Mouse (Mus musculus): ENCODE measurements around the gene Cttnbp2nl.

Gene Cttnbp2nl

GRCm38 (mm10) chr3:105058627-105059513 is 5.9 kb upstream of the Cttnbp2nl start:
- peak; percentile 85 for DNase-seq (ENCODE audit: inconsistent ontology term)

DNA sequence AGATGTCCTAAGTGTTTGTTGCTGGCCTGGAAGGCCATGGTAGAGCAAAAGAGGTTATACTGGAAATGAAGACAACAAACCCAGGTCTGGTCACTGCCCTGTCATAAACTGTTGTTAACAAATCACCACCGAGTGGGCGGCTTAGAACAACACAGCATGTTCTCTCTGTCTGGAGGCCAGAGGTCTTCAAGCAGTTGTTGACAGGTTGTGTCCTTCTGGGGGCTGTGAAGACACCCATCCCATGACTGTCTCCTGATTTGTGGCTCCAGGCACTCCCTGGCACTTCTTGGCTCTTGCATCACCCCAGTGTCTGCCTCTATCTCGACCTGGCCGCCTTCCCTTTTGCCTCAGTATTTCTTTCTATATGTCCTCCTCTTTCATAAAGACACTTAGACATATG is 2.7 kb upstream of the Cttnbp2nl start:
- peak; percentile 27 for DNase-seq (ENCODE audit: inconsistent ontology term)

GRCm38 (mm10) chr3:105054952-105055351 is 2.0 kb upstream of the Cttnbp2nl start:
- DNase-seq (ENCODE audit: inconsistent ontology term): peak; percentile 95

GRCm38 (mm10) chr3:105053698-105054001 is 704 bp upstream of the Cttnbp2nl start:
- no peak for DNase-seq (ENCODE audit: inconsistent ontology term)

GRCm38 (mm10) chr3:105052171-105052936 is 592 bp downstream of the Cttnbp2nl start:
- DNase-seq (ENCODE audit: inconsistent ontology term): peak; percentile 25

DNA sequence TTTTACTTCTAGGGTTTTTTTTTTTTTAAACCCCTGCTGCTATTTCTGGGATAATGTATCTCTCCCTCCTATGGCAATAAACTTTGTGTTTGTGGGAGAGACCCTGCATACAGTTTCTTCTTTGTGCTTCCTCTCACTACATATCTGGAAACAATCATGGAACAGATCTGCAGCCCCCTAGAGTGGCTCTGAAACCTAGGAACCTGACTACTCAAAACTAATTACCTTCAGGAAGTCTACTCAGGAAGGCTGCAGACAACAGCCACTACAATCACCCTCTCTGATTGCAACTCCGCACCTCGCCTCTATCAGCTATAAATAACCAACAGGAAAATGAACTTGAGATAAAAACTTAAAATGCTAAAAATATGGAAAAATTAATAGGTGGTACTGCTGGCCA is 1.8 kb downstream of the Cttnbp2nl start:
- DNase-seq (ENCODE audit: inconsistent ontology term): no peak

- DNase-seq (ENCODE audit: inconsistent ontology term): no peak
These were observed 3.1 kb downstream of the Cttnbp2nl start for GRCm38 (mm10) chr3:105049848-105050247.

DNA sequence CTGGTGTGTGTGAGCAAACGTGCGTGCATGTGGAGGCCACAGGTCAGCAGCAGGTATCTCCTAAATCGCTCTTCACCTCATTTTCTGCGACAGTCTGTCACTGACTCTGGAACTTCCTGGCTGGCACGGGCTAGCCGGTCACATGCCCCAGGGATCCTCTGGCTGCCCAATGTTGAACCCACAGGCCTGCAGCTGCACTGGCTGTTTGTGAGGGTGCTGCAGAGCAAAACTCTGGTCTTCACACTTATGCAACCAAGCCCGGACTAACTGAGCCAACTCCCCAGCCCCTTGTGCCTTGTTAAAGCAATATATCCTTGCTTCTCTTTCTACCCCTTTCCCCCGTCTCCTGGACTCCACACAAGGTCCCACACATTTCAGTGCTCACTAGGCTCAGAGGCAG is 5.3 kb downstream of the Cttnbp2nl start:
- peak; percentile 62 for DNase-seq (ENCODE audit: inconsistent ontology term)

GRCm38 (mm10) chr3:105046870-105047269 is 6.1 kb downstream of the Cttnbp2nl start:
- no peak for DNase-seq (ENCODE audit: inconsistent ontology term)

DNA sequence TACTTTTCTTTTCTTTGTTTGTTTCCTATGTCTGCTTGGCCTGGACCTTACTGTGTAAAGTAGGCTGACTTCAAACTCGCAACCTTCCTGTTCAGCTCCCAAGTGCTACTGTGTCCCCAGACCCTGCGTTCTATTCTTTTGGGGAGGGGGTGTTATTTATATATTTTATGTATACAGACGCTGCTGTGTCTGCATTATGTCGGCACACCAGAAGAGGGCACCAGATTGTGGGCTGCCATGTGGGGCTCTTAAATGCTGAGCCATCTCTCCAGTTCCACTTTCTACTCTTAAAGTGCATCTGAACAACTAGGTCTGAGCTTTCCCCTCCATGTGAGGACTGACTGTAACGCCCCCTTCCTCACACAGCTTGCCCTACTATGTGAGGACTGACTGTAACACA is 9.2 kb downstream of the Cttnbp2nl start:
- no peak for DNase-seq (ENCODE audit: inconsistent ontology term)

- DNase-seq (ENCODE audit: inconsistent ontology term): no peak
These were observed 11.8 kb downstream of the Cttnbp2nl start for GRCm38 (mm10) chr3:105040983-105041625.

DNA sequence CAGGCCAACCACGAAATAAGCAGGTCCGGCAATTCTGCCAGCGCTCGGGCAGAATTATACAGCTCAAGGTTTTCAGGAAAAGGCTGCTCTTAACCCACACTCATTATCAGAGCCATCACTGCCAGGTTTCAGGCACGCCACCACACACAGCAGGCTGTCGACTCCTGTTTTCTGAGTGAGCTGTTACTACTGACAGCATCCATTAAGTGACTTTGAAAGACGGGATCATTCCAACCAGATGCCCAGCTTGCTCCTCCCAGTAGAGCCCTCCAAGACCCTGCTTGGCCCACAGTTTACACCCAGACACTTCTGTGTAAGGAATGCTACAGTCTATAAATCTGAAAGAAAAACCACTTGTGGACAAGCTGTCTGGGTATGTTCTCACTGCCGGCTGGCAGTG is 12.9 kb downstream of the Cttnbp2nl start:
- DNase-seq (ENCODE audit: inconsistent ontology term): peak; percentile 81

GRCm38 (mm10) chr3:105037240-105037770 is 15.6 kb downstream of the Cttnbp2nl start:
- no peak for DNase-seq (ENCODE audit: inconsistent ontology term)

- no peak for DNase-seq (ENCODE audit: inconsistent ontology term)
These were observed 16.6 kb downstream of the Cttnbp2nl start for GRCm38 (mm10) chr3:105036281-105036847.

DNA sequence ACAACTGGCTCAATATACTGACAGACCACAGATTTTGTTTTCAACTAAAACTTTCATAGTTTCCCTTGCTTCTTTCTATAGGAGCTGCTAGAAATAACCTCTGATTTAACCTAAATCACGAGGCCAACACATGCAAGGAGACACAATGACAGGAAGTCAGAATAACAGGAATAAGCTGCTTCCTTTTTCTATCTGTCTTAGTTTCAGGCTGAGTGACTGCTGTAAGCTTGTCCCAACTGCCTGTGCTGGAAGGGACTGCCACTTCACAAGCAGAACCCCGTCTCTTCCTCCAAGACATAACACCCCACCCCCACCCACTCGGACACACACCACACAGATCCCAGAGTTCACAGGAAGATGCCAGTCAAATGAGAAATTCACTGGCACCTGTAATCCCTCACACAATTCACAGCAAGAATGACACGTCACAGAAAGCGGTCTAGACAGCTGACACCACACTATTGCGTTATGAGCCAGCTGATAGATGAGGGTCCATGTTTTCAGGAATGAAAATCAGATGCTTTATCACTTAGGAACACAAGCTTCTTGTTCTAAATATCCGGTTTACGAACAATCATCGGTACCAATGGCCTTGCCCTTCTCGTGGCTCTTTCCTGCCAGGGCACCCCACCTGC is 29.5 kb downstream of the Cttnbp2nl start:
- DNase-seq (ENCODE audit: inconsistent ontology term): no peak

DNA sequence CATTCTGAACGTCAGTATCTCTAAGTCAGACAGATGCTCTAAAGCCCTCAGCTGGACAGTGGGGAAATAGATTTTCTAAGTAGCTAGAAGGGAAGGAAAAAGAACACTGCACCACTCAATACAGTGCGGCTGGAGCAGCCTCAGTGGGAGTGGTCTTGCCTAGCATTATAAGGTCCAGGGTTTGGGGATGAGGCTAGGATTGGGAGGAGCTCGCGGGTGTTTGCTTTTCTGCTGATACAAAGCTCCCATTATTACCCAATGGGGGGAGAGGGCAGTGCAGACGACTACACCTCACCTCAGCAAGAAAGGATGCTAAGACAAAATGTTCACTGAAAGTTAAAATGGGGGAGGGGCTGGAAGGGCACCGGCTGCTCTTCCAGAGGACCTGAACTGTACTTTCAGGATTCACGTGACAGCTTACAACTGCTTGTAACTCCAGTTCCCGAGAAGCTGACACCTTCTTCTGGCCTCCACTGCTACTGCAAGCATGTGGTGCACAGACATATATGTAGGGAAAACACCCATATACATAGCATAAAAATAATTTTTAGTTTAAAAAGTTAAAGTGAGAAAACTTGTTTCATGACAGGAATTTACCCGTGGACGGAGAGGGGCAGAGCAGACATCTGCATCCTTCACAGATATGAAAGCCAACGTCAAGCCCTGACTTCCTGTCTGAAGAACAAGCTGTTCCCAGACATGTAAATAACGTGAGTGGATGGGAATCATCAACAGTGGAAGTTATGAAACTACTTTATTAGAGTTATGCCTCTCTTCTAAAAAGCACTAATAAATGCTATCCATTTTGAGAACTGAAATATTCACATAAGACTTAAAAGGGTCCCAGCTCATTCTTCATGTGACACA is 32.9 kb downstream of the Cttnbp2nl start:
- DNase-seq (ENCODE audit: inconsistent ontology term): no peak

- no peak for DNase-seq (ENCODE audit: inconsistent ontology term)
These were observed 34.2 kb downstream of the Cttnbp2nl start for GRCm38 (mm10) chr3:105018783-105019105.

GRCm38 (mm10) chr3:105018085-105018782 is 34.7 kb downstream of the Cttnbp2nl start:
- DNase-seq (ENCODE audit: inconsistent ontology term): no peak

GRCm38 (mm10) chr3:105017314-105017713 is 35.6 kb downstream of the Cttnbp2nl start:
- DNase-seq (ENCODE audit: inconsistent ontology term): no peak

DNA sequence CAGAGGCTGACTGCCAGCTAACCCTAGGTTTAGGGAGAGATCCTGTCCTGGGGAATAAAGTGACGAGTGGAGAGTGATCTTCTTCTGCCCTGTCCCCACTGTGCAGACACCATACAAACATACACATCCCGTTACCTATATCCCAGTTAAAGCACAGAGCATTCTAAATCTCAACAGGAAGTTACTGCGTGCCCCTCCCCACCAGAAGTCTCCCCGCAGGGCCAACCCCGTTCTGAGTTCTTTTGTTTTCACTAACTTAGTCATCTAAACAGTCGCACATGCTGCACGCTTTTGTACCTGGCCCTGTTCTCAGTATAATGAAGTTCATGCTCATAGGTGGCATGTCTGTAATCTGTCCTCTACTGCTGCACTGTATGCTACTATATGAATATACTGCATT is 36.7 kb downstream of the Cttnbp2nl start:
- DNase-seq (ENCODE audit: inconsistent ontology term): no peak
